Mouse (Mus musculus) left cerebral cortex, adult 9 months (tissue): Measurements from ENCODE around the gene Cacna2d1.
A peak's percentile ranks its signal among the peaks of the same experiment; 100 is the strongest.

Experiments
- DNase-seq, 2 experiments: peaks; one replicate each; pipeline ENCODE4 v3.0.0; 2022; ENCODE audit warnings: low spot score in 2 of 2

The Cacna2d1 gene

DNA sequence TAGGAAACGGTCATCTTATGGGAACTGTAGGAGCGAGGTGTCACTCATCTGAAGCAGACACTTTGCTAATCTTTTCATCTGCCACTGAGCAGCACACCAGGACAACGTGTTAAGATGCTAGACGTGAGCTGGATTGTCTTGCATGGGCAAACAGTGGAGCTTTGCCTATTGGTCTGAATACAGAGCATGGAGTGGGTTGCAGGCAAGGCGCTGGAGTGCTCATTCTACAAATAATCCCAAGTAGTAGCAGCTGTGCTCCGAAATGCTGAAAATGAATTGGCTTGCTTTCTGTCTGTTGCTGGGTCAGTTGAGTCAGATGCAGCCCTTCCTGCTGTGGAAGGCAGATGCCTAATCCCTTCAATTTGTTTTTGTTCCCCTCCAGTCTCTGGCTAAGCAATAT is 330.9 kb downstream of the Cacna2d1 start:
- DNase-seq, result no peak

DNA sequence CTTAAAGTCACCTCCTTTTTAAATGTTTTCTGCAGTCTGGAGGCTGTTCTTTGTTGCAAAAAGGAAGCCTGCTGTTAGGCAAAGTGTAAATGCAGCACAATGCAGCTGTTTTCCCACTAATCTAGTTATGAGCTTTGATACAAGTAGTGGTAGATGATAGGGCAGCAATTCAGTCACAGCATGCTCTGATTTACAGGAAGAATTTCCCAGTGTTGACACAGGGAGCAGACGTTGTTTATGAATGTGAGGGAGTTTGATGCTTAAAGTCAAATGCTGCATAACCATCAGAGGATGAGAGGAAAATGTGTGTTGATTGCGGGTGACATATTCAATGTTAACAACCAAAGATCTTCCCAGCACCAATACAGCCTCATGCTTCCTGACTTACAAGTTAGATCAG is 342.6 kb downstream of the Cacna2d1 start:
- no peak for DNase-seq

DNA sequence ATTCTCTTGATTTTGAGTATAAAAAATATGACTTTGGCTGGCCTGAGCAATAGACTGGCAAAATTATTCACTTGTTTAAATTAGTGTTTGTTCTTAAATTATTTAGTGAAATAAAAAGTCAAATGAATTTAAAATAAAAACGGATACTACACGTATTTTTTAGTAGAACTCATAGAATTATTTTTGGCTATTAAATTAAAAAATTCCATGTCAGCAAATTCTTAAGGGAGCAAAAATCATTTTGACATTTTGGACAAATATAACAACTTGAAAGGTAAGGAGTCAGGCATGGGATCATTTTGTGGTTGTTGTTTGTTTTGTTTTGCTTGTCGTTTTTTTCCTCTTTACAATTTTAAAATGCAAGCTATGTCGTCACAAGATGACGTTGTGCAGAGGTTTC is 346.7 kb downstream of the Cacna2d1 start:
- no peak for DNase-seq

- peak in 1 of 2 experiments; percentile 66 for DNase-seq
Measured at GRCm38 (mm10) chr5:16293223-16293622, 358.7 kb downstream of the Cacna2d1 start.

GRCm38 (mm10) chr5:16293825-16294224 is 359.3 kb downstream of the Cacna2d1 start:
- DNase-seq, result no peak

DNA sequence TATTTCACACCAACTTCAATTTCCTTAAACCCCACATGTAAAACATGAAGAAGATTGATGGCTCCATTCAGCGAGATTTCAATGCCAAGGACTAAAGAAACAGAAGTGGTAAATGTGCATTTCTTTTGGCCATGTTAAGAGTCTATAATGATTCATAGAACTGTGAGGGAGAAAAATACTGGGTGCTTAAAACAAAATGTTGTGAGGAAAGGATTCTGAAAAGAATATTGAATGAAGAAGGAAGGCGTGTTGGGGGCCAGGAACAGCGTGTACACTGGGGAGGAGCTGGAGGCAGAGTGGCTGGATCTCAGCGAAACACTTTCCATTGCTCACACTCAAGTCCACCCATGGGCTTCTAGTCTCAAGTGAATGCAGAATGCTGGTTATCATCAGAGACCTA is 360.2 kb downstream of the Cacna2d1 start:
- no peak for DNase-seq

DNA sequence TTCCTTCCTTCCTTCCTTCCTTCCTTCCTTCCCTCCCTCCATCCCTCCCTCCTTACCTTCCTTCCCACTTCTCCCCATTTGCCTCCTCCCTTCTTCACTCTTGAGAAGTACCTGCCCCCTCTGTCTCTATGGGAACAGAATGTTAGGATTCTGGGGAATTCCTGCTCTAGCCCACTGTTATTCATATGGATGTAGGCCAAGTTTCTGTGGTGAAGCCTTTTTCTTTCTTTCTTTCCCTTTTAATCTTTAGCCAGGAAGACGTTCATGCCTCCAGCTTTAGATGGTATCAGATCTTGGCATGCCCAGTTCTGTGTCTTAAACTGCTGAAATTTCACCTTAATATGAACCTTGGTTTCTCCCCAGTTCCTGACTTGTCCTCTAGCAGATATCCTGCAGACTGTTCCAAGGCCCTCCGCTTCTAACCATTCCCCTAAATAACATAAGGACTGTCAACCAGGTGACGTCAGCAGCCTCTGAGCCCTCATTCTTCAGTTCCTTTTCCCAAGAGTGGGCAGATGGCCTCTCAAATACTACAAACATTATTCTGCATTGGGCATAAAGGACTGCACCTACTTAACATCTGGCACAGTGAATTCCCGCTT is 362.8 kb downstream of the Cacna2d1 start:
- DNase-seq, result no peak

DNA sequence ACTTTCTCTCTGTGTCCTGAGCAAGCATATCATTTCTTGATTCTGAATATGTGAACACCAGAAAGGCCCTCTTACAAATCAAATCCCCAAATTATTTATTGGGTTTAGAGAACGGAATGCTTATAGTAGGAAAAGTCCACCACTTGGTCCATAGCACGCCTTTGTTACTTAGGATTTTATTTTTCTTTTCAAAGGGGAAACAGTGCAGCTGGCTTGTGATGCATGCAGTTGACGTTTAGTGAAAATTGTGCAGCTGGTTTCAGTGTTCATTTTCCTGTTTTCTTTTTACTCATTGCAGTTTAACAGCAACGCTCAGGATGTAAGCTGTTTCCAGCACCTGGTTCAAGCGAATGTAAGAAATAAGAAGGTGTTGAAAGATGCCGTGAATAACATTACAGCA is 365.1 kb downstream of the Cacna2d1 start:
- DNase-seq, result no peak

GRCm38 (mm10) chr5:16309168-16310006 is 374.9 kb downstream of the Cacna2d1 start:
- DNase-seq, result peak in 1 of 2 experiments; percentile 74

GRCm38 (mm10) chr5:16314242-16314641 is 379.8 kb downstream of the Cacna2d1 start:
- DNase-seq, result no peak

DNA sequence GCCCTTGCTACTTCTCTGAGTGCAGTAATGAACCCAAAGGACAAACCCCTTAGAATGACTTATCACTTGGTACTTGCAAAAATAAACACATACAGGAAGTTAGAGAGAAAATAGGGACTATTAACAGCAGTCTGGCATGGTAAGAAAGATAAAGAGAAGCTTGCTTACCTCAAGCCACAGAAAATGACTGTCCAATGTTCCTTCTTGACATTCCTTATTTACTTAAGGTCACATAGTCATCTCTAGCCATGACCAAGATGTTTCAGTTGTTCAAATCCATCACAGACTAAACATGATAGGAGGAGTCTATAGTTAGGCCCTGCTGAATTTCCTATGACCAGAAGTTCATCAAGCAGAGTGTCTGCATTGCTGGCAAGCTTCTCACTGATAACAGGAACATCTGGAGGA is 381.5 kb downstream of the Cacna2d1 start:
- DNase-seq, result no peak

DNA sequence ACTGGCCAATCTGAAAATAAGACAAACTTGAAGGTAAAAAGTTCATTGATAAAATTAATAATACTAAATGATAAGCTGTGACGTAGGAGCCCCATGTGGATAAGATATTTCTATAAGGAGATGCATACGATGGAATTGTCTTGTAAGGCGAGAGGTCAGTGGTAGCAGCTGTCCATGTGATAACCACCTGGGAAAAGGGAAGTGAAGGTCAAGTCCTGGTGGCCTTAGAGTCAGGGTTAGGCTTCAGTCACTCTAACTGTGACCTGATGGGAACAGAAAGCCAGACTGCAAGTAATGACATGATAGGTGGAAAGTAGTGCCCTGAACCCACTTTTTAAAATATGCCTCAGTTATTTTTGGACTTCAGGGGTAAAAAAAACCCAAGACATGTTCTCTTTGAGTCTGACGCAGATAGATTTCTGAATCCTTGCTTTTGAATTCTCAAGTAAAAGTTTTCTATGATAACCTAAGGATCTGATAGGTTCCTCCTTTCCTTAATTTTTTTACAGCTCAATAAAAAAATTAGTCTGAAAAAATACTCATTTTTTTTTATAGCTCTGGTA is 383.3 kb downstream of the Cacna2d1 start:
- no peak for DNase-seq

- no peak for DNase-seq
Measured at GRCm38 (mm10) chr5:16326610-16327009, 392.1 kb downstream of the Cacna2d1 start.

DNA sequence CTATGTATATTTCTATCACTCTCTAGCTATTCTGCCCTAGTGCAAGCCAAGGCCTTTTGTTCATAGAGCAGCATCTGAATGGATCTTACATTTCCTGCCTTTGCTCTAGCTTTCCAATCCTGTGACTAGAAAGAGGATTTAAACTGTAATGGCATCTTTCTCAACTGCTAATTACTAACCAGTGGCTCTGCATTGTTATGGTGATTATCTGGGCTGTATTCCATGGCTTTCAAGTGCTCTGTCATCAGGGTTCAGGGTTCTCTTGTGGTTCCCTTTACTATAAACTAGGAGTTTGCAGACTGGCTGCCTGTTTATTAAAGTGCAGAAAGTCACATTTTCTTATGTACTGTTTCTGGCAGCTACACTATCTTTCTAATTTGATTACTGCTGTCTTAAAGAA is 410.9 kb downstream of the Cacna2d1 start:
- DNase-seq, result no peak

- no peak for DNase-seq
Measured at GRCm38 (mm10) chr5:16355816-16356215, 421.3 kb downstream of the Cacna2d1 start.

DNA sequence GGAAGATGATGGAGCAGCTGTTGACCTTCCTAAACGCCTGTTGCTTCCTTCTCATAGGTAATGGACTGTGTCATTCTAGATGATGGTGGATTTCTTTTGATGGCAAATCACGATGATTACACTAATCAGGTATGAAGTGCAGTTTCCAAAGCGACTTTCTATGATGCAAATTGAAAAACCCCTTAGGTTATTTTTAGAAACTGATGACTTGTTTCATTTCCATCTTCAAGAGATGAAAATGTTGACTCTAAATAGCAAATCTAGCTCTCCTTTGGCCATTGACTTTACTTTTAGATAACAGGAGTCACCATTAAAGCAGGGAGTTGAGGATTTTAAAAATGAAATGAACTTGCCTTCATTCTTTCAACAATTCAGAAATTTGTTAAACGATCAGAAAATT is 423.2 kb downstream of the Cacna2d1 start:
- no peak for DNase-seq

DNA sequence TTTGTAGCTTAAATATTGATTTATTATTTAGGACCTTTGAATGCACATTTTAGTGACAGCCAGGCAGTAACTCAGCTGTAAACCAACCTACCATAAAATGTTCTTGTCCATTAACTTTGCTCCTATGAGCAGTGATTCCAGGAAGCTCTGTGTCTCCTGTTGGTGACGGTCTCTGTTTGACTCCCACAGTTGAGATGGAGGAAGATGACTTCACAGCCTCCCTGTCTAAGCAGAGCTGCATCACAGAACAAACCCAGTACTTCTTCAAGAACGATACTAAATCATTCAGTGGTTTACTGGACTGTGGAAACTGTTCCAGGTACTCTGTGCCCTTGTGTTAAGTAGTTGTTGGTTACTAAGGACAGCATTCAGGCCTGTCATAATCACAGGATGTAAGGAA is 427.6 kb downstream of the Cacna2d1 start:
- no peak for DNase-seq

GRCm38 (mm10) chr5:16363171-16363570 is 428.7 kb downstream of the Cacna2d1 start:
- DNase-seq, result no peak

DNA sequence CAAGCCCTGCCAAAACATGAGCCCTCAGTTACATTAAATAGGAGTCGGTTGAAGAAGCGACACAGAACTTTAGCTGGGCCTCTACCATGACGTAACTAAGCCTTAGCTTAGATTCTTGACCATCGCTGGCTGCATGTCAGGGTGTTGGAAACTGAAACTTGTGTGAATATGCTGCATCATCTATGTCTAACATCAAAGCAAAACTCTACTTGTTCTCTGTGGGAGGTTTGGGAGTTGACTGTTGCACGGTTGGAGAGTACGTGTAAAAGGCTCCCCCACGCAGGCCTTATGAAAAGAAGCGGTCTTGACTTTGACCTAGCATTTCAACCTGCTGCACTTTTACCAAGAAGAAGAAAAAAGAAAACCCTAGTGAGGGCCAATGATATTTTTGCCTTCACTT is 436.2 kb downstream of the Cacna2d1 start:
- DNase-seq, result no peak

GRCm38 (mm10) chr5:16373966-16374365 is 439.5 kb downstream of the Cacna2d1 start:
- DNase-seq, result no peak

GRCm38 (mm10) chr5:16376329-16376908 is 441.9 kb downstream of the Cacna2d1 start:
- no peak for DNase-seq

DNA sequence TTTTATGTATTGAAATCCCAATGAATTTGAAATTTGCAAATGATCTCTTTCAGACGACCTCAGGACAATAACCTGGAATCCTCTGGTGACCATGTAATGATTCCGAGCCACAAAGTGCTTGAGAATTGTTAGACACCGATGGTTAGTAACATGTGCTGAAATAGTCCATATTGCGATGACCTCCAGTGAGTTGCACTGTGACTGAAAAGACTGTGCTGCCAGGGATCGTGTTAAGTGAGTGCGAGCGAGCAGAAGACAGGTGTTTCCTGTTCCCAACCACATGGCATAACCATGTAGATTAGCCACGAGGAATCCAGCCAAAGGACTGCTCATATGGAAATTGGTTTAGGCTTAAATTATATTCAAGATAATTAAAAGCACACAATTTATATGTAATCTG is 475.5 kb downstream of the Cacna2d1 start:
- no peak for DNase-seq

- no peak for DNase-seq
Measured at GRCm38 (mm10) chr5:16414693-16415092, 480.2 kb downstream of the Cacna2d1 start.
